Mouse (Mus musculus) lung, embryonic 14.5 days (tissue): ENCODE measurements at regions not wholly inside any gene's neighbourhood (a gene's known extent, or its start where the extent isn't known, plus 50 kb on each side); places are given as distances from the start of the nearest gene placed in this dataset.
A peak's percentile ranks its signal among the peaks of the same experiment; 100 is the strongest.

Source experiments
- ATAC-seq: fragments of 200-750 bp; cut with Nextera tagmentation; 2 replicates; pipeline ENCODE4 v1.8.0; 2017; ENCODE audit warnings: mild to moderate bottlenecking, moderate TSS enrichment, moderate library complexity; ENCODE audit not compliant: insufficient read depth
- DNase-seq: peaks from one replicate; pipeline ENCODE4 v3.0.0-alpha.2; 2015
- H3K27ac ChIP-seq: fragments of 300-500 bp; sonication (generic); 2 replicates; pipeline ENCODE4 v1.5.1; 2014; ENCODE audit warnings: low read depth, mild to moderate bottlenecking, moderate library complexity
- H3K27me3 ChIP-seq: fragments of 300-500 bp; sonication (generic); 2 replicates; pipeline ENCODE4 v1.6.1; 2014; ENCODE audit warnings: low read length, control low read depth; ENCODE audit not compliant: insufficient read depth
- H3K36me3 ChIP-seq: fragments of 300-500 bp; sonication (generic); 2 replicates; pipeline ENCODE4 v1.6.1; 2014; ENCODE audit warnings: control low read depth; ENCODE audit not compliant: insufficient read depth
- H3K4me1 ChIP-seq: fragments of 300-500 bp; sonication (generic); 2 replicates; pipeline ENCODE4 v1.6.1; 2014; ENCODE audit warnings: antibody characterized with exemption, control low read depth; ENCODE audit not compliant: insufficient read depth
- H3K4me2 ChIP-seq: fragments of 300-500 bp; sonication (generic); 2 replicates; pipeline ENCODE4 v1.6.1; 2014; ENCODE audit warnings: mild to moderate bottlenecking
- H3K4me3 ChIP-seq: fragments of 300-500 bp; sonication (generic); 2 replicates; pipeline ENCODE4 v1.5.1; 2014; ENCODE audit warnings: low read depth, low read length
- H3K9ac ChIP-seq: fragments of 300-500 bp; sonication (generic); 2 replicates; pipeline ENCODE4 v1.6.1; 2014
- H3K9me3 ChIP-seq: fragments of 300-500 bp; sonication (generic); 2 replicates; pipeline ENCODE4 v1.6.1; 2016; ENCODE audit warnings: low read depth, low read length, control low read depth
- CTCF ChIP-seq: IDR thresholded peaks from 2 replicates; pipeline ENCODE4 v1.5.1; 2016; ENCODE audit warnings: antibody characterized with exemption, low read depth
- WGBS: fragments of 180-500 bp; shearing (Covaris S2); extraction: QIAGEN DNeasy Blood & Tissue Kit; methylation state at CpG from one replicate; pipeline ENCODE4 v1.1.7; 2014; 5-methylcytosine and 5-hydroxymethylcytosine counted together

DNA sequence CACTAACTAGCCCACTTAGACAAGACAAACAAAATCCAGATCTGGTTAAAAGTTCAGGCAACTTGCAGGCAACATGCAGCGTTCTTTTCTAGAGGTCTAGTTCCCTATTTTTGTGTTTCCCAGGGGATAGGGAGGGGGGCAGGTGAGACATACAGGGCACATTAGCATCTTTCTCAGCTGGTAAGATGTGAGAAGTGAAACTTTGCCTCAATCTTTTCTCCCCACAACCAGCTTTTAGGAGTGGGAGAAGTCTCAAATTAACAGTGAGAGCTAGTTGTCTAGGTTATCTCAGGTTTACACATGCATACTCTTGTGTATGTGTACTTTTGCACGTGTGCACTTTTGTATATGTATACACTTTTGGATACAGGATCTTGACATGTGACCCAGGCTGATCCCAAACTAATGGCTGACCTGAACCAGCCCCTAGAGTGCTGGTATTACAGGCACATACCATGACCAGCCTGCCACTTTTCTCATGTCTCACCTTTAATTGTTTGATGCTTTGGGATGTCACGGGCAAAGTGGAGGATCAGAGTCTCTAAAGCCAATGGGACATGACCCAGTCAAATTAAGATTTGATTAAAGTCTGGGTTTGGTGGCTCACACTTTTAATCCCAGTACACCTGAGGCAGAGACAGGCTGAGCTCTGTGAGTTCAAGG is 60.3 kb upstream of the Ube2e1 start:
- no peak for ATAC-seq
- no peak for DNase-seq
- Histone ChIP-seq H3K36me3 (no peaks in the 10 kb centered on the region), H3K9me3 (no peaks in the 10 kb centered on the region), H3K4me2 (no peak overlapping the region), H3K4me1 (no peaks in the 10 kb centered on the region), H3K27ac (no peak overlapping the region), H3K9ac (no peak overlapping the region), H3K27me3 (no peaks in the 10 kb centered on the region), H3K4me3 (no peak overlapping the region)
- 71% methylated on average over 3 of the region's 3 CpGs for WGBS
- TF ChIP-seq CTCF: no peak

DNA sequence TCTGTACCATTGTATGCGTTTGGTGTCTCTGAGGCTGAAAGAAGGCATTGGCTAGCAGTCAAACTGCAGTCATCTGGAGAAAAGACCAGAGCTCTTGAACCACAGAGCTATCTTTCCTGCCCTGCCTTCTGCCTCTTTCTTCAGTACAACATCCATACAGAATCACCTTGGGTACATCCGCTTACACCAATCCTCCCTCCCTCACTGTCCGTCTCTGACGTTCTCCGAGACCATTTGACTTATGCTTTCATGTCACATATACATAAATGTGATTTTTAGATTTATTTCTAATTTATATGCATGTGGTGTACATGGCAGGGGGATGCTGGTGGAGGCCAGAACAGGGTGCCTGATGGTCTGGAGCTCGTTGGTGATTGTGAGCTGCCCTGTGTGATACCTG is 57.7 kb upstream of the Ube2e1 start:
- H3K27me3 ChIP-seq: no peaks in the 10 kb centered on the region
- WGBS: 83% methylated on average over 6 of the region's 6 CpGs
- no peak overlapping the region for H3K4me3 ChIP-seq
- no peaks in the 10 kb centered on the region for H3K9me3 ChIP-seq
- H3K9ac ChIP-seq: no peak overlapping the region
- no peak overlapping the region for H3K27ac ChIP-seq
- no peaks in the 10 kb centered on the region for H3K4me1 ChIP-seq
- TF ChIP-seq CTCF: no peak
- no peak for ATAC-seq
- DNase-seq: no peak
- no peaks in the 10 kb centered on the region for H3K36me3 ChIP-seq
- no peak overlapping the region for H3K4me2 ChIP-seq

DNA sequence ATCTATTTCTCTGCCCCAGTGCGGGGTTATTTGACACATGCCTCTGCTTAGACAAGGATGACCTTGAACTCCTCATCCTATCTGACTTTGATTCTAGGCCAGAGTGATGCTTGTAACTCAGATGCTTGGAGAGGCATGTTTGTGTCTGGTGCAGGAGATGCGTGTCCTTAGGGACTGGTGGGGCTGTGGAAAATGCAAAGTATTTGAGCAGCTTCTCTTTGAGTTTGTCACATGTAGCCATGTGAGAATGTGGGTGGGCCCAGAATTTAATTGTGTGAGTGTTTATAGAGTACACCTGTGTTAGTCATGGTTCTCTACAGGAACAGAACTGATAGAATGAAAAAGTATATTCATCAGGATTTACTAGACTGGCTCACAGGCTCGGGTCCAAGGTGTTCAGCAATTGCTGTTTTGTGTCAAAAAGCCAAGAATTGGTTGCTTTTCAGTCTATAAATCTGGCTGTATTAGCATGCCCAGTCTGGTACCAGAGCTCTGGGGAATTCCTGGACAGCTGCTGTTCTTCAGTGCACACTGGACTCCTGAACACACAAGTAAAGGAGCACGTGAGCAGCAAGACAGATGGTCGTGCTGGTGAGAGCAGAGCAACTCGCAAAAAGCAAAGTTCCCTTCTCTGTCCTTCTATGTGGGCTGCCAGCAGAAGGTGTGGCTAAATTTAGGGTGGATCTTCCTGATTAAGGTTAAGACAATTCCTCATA is 54.5 kb upstream of the Ube2e1 start:
- no peak overlapping the region for H3K4me2 ChIP-seq
- H3K36me3 ChIP-seq: no peaks in the 10 kb centered on the region
- ATAC-seq: peak; percentile 49; the same call in 1 of the 2 replicates
- no peaks in the 10 kb centered on the region for H3K27me3 ChIP-seq
- 43% methylated on average over 6 of the region's 6 CpGs for WGBS
- TF ChIP-seq CTCF: no peak
- H3K9me3 ChIP-seq: no peaks in the 10 kb centered on the region
- H3K27ac ChIP-seq: no peak overlapping the region
- peak; percentile 36 for DNase-seq
- no peak overlapping the region for H3K9ac ChIP-seq
- no peaks in the 10 kb centered on the region for H3K4me1 ChIP-seq
- H3K4me3 ChIP-seq: no peak overlapping the region
